Mouse (Mus musculus) myocyte (in vitro differentiated cells): Measurements from ENCODE around the gene Ubac2.

ENCODE experiments used
- E2F4 ChIP-seq: IDR thresholded peaks from one replicate; pipeline ENCODE4 v1.6.1; 2011; ENCODE audit warnings: mild to moderate bottlenecking, control low read depth, moderate library complexity; ENCODE audit not compliant: insufficient read depth
- MAX ChIP-seq: IDR thresholded peaks from one replicate; pipeline ENCODE4 v1.6.1; 2011; ENCODE audit warnings: low read depth, mild to moderate bottlenecking, control low read depth
- MYOD1 ChIP-seq, 3 experiments: IDR thresholded peaks; one replicate each; pipeline ENCODE4 v1.6.1; 2011; ENCODE audit warnings: control low read depth in 2 of 3, low read depth in 2 of 3, mild to moderate bottlenecking in 2 of 3, moderate library complexity in 1 of 3; ENCODE audit not compliant: insufficient read length in 2 of 3, control insufficient read depth in 1 of 3
- MYOG ChIP-seq, 3 experiments: IDR thresholded peaks; one replicate each; pipeline ENCODE4 v1.6.1; 2011; ENCODE audit warnings: control low read depth in 2 of 3, low read depth in 2 of 3, mild to moderate bottlenecking in 2 of 3; ENCODE audit not compliant: insufficient read length in 2 of 3, control insufficient read depth in 1 of 3, insufficient read depth in 1 of 3
- POLR2A ChIP-seq: IDR thresholded peaks from one replicate; pipeline ENCODE4 v1.6.1; 2011; ENCODE audit warnings: low read depth, mild to moderate bottlenecking, control low read depth, moderate library complexity; ENCODE audit not compliant: insufficient read length
- POLR2AphosphoS2 ChIP-seq: IDR thresholded peaks from one replicate; pipeline ENCODE4 v1.6.1; 2011; ENCODE audit warnings: low read depth, control low read depth; ENCODE audit not compliant: insufficient read length
- REST ChIP-seq: IDR thresholded peaks from one replicate; pipeline ENCODE4 v1.6.1; 2011; ENCODE audit warnings: mild to moderate bottlenecking, control low read depth, moderate library complexity; ENCODE audit not compliant: insufficient read depth, insufficient read length
- SRF ChIP-seq: IDR thresholded peaks from one replicate; pipeline ENCODE4 v1.6.1; 2011; ENCODE audit warnings: low read depth; ENCODE audit not compliant: control insufficient read depth, insufficient read length
- TCF12 ChIP-seq: IDR thresholded peaks from one replicate; pipeline ENCODE4 v1.6.1; 2011; ENCODE audit warnings: mild to moderate bottlenecking, control low read depth; ENCODE audit not compliant: poor library complexity, insufficient read depth, severe bottlenecking
- TCF3 ChIP-seq: IDR thresholded peaks from one replicate; pipeline ENCODE4 v1.6.1; 2011; ENCODE audit warnings: low read depth, control low read depth; ENCODE audit not compliant: insufficient read length
- USF1 ChIP-seq: IDR thresholded peaks from one replicate; pipeline ENCODE4 v1.6.1; 2011; ENCODE audit warnings: low read depth, mild to moderate bottlenecking, control low read depth, moderate library complexity

GRCm38 (mm10) chr14:122012814-122013213 is 134.4 kb downstream of the Ubac2 start:
- TF ChIP-seq POLR2A = no peak
- TF ChIP-seq SRF = no peak
- no peak for TF ChIP-seq POLR2AphosphoS2
- no peak for TF ChIP-seq MAX
- TF ChIP-seq MYOD1 (IDR thresholded peaks at IDR 0.05; ENCODE audit: control insufficient read depth in 1 of 3, insufficient read length in 2 of 3, low read depth in 2 of 3) = no peak
- TF ChIP-seq USF1 = no peak
- no peak for TF ChIP-seq E2F4
- no peak for TF ChIP-seq REST
- no peak for TF ChIP-seq TCF12
- no peak for TF ChIP-seq MYOG (IDR thresholded peaks at IDR 0.05; ENCODE audit: control insufficient read depth in 1 of 3, insufficient read depth in 1 of 3, insufficient read length in 2 of 3, low read depth in 2 of 3)
- TF ChIP-seq TCF3 = no peak
